In the genomic region with DNA sequence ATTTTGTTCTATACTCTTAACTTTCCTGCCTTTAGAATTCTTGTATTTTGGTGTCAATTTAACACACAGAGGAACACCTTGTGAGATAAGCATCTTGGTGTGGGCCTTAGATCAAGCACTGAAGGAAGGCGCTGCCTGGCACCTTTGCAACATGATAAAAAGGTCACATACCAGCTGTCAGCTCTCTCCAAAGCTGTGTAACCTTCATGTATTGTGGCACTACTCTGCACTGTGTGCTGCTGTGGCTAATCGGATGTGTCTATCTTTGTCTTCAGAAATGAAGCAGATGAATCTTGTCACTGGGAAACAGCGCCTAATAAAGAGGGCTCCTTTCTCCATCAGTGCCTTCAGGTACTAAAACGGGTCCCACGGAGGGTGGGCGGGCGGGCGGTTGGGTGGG, we compare ENCODE assay signal across 21 mouse cellular contexts. TPM values are rescaled to one million over a fixed set of nuclear protein-coding genes. Genes with fewer than 3 reads are reported as not detected.
DNase-seq lines count a peak whose midpoint lies in the region; ATAC-seq lines count a peak whose summit lies in the region.
"Had no signal": no experiment of that assay in that cellular context is flagged by ENCODE, and none has a peak within 500 bp of the region (broad histone marks: within the 10 kb centered on the region; RNA-seq: fewer than 3 reads in every experiment).

No protein-coding gene starts in this region.

- peak; percentile 62 for ATAC-seq in CD4-positive, CD25-positive, alpha-beta regulatory T cell, adult 4 months
- ATAC-seq: forebrain, embryonic 13.5 days; hindbrain, embryonic 16.5 days; intestine, embryonic 16.5 days; Patski had no signal

- DNase-seq in CD4-positive helper T cell, adult 2 months (ENCODE audit: low read depth, low spot score): peak; percentile 71
- peak; percentile 77 for DNase-seq in naive thymus-derived CD4-positive, alpha-beta T cell, adult 2 months (ENCODE audit: low read depth)
- peak; percentile 66 for DNase-seq in thymus, postnatal 14 days
- no peak for DNase-seq in Muller cell, postnatal 12 days (ENCODE audit: inconsistent ontology term)
- no peak for DNase-seq in urinary bladder, adult 18-20 months (ENCODE audit: low spot score in 2 of 2)
- no peak for DNase-seq in liver
- DNase-seq: adrenal gland, postnatal 25 days; cerebellum, adult 18-20 months; cerebellum, postnatal 25 days; gastrocnemius, postnatal 10 days; kidney, adult 8-10 months; layer of hippocampus, adult 9-11 months; lung, embryonic 14.5 days; lung, postnatal 14 days; midbrain, embryonic 14.5 days; right cerebral cortex, postnatal 4 days had no signal

RNA-seq across cellular contexts. Expression of gene Parp11, which starts 27.3 kb away (rescaled TPM):
- 10 to 100 TPM; 68.1 to 69.0 TPM for polyA plus RNA-seq in CD4-positive, CD25-positive, alpha-beta regulatory T cell, adult 4 months (2017; shearing (Covaris generic))

Comparison
In these comparisons a context has a peak if more than half of its experiments do, and no peak if none do; other contexts are left out.
1. DNase-seq: peak in CD4-positive helper T cell, adult 2 months (single experiment), naive thymus-derived CD4-positive, alpha-beta T cell, adult 2 months (single experiment) and thymus, postnatal 14 days (single experiment); none in Muller cell, postnatal 12 days (single experiment), urinary bladder, adult 18-20 months (0 of 2) and liver (single experiment).